Mouse (Mus musculus): Measurements from ENCODE around the gene Cdc123. TPM values are rescaled to one million over a fixed set of nuclear protein-coding genes. Genes with fewer than 3 reads are reported as not detected.
"Not testable (repeated sequence)": the region's sequence is repeated elsewhere in the genome, so short reads cannot be mapped to it uniquely, and the experiment has no call there.

The Cdc123 gene
- polyA plus RNA-seq, 1 experiment from 2014 or later: 275 TPM

DNA sequence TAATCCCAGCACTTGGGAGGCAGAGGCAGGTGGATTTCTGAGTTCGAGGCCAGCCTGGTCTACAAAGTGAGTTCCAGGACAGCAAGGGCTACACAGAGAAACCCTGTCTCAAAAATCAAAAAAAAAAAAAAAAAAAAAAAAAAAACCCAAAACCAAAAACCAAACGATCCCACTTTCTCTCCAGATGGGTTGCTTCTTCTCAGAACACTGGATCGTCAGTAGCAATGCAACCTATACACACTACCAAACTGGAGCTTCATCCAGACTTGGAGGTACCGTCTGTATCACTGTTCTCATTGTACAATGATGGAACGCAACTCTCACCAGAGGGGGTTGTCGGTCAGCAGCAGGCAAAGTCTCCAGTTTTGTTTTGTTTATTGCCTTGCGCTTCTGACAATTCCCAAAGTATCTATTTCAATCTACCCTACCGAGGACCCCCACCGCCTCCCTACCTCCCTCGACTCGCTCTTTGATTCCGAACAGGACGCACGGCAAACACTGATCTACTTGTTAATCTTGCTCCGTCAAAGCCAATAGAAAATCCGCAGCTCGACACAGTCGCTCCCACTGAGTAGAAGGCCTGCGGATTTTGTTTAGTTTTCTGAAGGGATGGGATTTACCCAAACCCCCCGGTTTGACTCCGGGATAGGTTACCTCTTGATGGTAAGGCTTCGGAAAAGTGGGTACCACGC, 637 bp downstream of the Cdc123 start:
- Histone ChIP-seq H3K9me3 (replicated peaks) (no peaks in the 10 kb centered on the region), H3K36me3 (peaks cover 30% of the 10 kb centered on the region), H3K4me2 (peak overlapping the region; percentile 68), H3K4me1 (peaks cover 21% of the 10 kb centered on the region), H3K27ac (replicated peaks) (peak overlapping the region; percentile 95), H3K27me3 (replicated peaks) (no peaks in the 10 kb centered on the region), H3K4me3 (replicated peaks) (peak overlapping the region; percentile 75), H3K9ac (replicated peaks) (peak overlapping the region; percentile 76)
- peak; percentile 51 for ATAC-seq (ENCODE audit: low FRiP score)
- 3% methylated on average over 23 of the region's 23 CpGs for WGBS

DNA sequence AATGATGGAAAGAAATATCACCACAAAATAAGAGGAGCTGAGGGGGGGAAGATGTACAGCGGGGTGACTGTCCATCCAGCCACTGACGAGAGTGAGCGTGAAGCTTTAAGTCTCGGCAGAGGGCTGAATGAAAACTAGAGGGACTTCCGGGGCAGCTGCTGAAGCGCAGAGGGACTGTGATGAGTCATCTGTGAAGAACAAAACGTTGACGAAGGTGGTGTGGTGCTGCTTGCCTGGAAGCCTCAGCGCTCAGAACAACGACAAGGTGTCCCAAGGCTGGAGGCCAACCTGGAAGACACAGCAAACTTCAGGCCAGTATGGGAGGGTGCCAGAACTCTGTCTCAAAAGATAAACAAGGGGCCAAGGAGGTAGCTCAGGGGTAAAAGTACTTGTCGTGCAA, 4.1 kb downstream of the Cdc123 start:
- 97% methylated on average over 11 of the region's 11 CpGs for WGBS
- no peak overlapping the region for H3K9ac ChIP-seq (replicated peaks)
- no peaks in the 10 kb centered on the region for H3K27me3 ChIP-seq (replicated peaks)
- no peak for ATAC-seq (ENCODE audit: low FRiP score)
- H3K27ac ChIP-seq (replicated peaks): no peak overlapping the region
- no peaks in the 10 kb centered on the region for H3K9me3 ChIP-seq (replicated peaks)
- H3K4me1 ChIP-seq: peaks cover 10% of the 10 kb centered on the region
- H3K4me3 ChIP-seq (replicated peaks): no peak overlapping the region
- H3K4me2 ChIP-seq: no peak overlapping the region
- H3K36me3 ChIP-seq: peaks cover 46% of the 10 kb centered on the region

DNA sequence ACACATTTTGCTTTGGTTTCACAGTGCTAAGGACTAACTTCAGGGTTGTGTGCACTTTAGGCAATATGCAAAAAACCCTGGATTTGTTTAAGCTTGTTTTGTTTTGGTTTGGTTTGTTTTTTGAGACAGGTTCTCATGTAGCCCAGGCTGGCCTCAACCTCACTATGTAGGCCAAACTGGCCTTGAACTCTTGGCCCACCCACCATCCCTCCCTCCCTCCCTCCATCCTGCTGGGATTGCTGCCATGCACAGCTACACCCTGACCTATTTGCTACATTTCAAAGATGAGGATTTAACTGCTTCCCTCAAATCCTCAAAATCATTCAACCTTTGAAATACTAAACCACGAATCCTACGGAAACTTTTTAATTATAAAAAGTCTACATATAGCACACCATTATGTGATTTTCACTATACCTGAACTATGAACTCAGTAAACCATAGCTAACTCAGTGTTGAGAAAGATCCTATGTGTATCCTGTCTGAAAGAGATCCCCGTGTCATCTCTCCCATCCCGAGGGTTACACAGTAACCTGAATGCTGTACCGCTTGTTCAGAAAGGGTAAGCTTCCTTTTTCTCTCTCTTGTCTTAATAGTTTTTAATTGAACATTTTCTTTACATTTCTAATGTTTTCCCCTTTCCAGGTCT, 19.6 kb downstream of the Cdc123 start:
- H3K36me3 ChIP-seq: peaks cover 44% of the 10 kb centered on the region

DNA sequence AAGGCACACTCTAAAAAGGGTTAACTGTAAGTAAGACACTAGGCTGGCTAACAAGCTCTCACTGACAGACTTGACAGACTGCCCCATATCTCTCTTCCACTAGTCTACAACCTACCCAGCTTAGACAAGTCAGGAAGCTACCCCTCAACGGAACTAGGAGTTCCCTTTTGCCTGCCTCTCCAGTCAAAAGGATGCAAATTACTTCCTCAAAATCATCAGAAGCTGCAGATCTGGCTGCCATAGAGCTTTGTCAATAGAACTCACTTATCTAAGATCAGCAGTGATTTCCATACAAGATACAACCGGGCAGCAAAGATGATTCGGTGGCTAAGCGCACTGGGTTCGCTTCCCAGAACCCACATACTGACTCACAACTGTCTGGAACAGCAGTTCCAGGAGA, 20.3 kb downstream of the Cdc123 start:
- H3K4me2 ChIP-seq: no peak overlapping the region
- no peaks in the 10 kb centered on the region for H3K27me3 ChIP-seq (replicated peaks)
- H3K4me3 ChIP-seq (replicated peaks): no peak overlapping the region
- WGBS: 89% methylated on average over 5 of the region's 5 CpGs
- H3K9ac ChIP-seq (replicated peaks): no peak overlapping the region
- H3K4me1 ChIP-seq: no peaks in the 10 kb centered on the region
- peaks cover 46% of the 10 kb centered on the region for H3K36me3 ChIP-seq
- ATAC-seq (ENCODE audit: low FRiP score): no peak
- H3K27ac ChIP-seq (replicated peaks): no peak overlapping the region
- no peaks in the 10 kb centered on the region for H3K9me3 ChIP-seq (replicated peaks)

More for the DNA sequence above, 19.6 kb downstream of the Cdc123 start:
- H3K4me1 ChIP-seq: no peaks in the 10 kb centered on the region
- no peaks in the 10 kb centered on the region for H3K27me3 ChIP-seq (replicated peaks)
- no peak overlapping the region for H3K4me2 ChIP-seq
- no peak overlapping the region for H3K27ac ChIP-seq (replicated peaks)
- H3K9me3 ChIP-seq (replicated peaks): no peaks in the 10 kb centered on the region
- no peak for ATAC-seq (ENCODE audit: low FRiP score)
- H3K4me3 ChIP-seq (replicated peaks): no peak overlapping the region
- WGBS: 94% methylated on average over 5 of the region's 5 CpGs
- no peak overlapping the region for H3K9ac ChIP-seq (replicated peaks)

DNA sequence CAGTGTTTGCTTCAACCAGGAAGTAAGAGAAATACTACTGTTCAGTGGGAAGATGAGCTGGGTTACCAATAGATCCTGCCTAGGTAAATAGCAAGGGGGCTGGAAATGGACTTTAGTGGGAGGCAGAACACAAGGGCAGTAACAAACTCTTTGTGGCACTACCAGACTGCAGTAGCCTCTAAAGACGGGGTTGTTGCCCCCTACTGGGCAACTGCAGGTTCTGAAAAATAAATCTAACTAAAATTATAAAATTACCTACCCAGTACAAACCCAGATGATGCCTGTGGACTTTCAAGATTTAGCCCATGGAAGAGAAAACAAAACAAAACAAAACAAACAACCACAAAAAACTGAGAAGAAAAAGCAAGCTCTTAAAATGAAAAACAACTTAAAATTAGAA, 20.8 kb downstream of the Cdc123 start:
- no peak for ATAC-seq (ENCODE audit: low FRiP score)
- WGBS: 14% methylated on average over 1 of the region's 1 CpGs
- H3K9ac ChIP-seq (replicated peaks): no peak overlapping the region
- no peak overlapping the region for H3K4me3 ChIP-seq (replicated peaks)
- H3K27ac ChIP-seq (replicated peaks): no peak overlapping the region
- no peak overlapping the region for H3K4me2 ChIP-seq
- H3K9me3 ChIP-seq (replicated peaks): no peaks in the 10 kb centered on the region
- H3K4me1 ChIP-seq: no peaks in the 10 kb centered on the region
- peaks cover 50% of the 10 kb centered on the region for H3K36me3 ChIP-seq
- no peaks in the 10 kb centered on the region for H3K27me3 ChIP-seq (replicated peaks)

DNA sequence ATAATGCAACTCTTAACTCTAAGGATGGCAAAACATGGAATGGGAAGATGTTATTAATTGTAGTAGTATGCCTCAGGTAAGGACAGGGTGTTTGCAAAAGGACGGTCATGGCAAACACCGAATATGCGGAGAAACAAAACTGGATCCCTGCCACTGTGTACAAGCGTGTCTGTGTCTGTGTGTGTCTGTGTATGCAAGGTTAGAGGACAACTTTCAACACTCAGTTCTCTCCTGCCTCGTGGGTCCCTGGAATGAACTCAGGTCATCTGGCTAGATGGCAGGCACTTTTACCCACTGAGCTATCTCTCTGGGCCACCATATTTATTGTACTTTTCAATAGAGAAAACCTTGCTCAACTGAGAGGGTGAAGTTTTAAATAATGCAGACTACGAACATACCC, 22.5 kb downstream of the Cdc123 start:
- ATAC-seq (ENCODE audit: low FRiP score): no peak
- no peak overlapping the region for H3K9ac ChIP-seq (replicated peaks)
- no peaks in the 10 kb centered on the region for H3K27me3 ChIP-seq (replicated peaks)
- peaks cover 59% of the 10 kb centered on the region for H3K36me3 ChIP-seq
- no peak overlapping the region for H3K4me3 ChIP-seq (replicated peaks)
- no peak overlapping the region for H3K27ac ChIP-seq (replicated peaks)
- H3K9me3 ChIP-seq (replicated peaks): no peaks in the 10 kb centered on the region
- no peaks in the 10 kb centered on the region for H3K4me1 ChIP-seq
- no peak overlapping the region for H3K4me2 ChIP-seq
- WGBS: 95% methylated on average over 6 of the region's 6 CpGs

DNA sequence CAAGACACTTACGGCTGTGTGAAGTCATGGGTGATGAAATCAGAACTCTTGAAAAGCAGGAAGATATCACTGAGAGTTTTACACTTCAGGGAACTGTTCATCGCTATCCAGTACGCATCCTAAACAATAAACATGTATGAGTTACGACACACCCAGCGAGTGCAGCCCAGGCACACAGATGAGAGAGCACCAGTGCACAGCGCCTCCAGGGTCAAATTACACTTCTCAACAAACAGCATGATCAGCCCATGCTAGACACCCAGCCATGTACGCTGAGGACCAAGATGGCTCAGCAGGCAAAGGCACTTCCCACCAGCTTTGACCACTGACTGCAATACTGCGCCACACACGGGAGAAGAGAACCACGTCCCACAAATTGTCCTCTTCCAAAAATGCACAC, 23.7 kb downstream of the Cdc123 start:
- Histone ChIP-seq H3K9me3 (replicated peaks) (no peaks in the 10 kb centered on the region), H3K4me2 (no peak overlapping the region), H3K9ac (replicated peaks) (no peak overlapping the region), H3K27ac (replicated peaks) (no peak overlapping the region), H3K4me1 (no peaks in the 10 kb centered on the region), H3K4me3 (replicated peaks) (no peak overlapping the region), H3K36me3 (peaks cover 59% of the 10 kb centered on the region), H3K27me3 (replicated peaks) (no peaks in the 10 kb centered on the region)
- ATAC-seq (ENCODE audit: low FRiP score): no peak
- WGBS: 90% methylated on average over 10 of the region's 10 CpGs

DNA sequence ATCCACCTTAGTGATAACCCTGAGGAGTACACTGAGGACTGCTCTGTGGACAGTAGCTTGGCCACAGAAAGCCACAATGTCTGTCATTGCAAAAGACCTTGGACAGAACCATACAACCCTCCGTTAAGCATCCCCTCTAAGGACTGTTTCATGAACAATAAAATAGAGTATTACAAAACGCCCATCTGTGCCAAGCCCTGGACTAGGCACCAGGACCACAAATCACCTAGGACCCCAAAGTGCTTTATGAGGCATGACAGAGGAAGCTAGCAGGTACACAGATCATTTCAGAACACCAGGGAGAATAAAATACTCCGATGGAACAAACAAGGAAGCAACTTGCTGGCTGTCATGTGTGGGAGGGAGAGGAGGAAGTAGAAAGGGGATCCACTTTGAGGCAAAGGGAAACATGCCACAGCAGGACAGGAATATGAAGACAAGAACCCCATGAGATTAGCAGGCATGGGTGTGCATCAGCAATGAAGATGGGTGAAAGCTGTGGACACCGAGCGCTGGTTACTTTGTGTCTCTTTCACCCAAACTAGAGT, 33.7 kb downstream of the Cdc123 start:
- H3K4me2 ChIP-seq: no peak overlapping the region
- no peak for ATAC-seq (ENCODE audit: low FRiP score)
- no peaks in the 10 kb centered on the region for H3K27me3 ChIP-seq (replicated peaks)
- 80% methylated on average over 5 of the region's 5 CpGs for WGBS
- H3K4me3 ChIP-seq (replicated peaks): no peak overlapping the region
- peaks cover 36% of the 10 kb centered on the region for H3K36me3 ChIP-seq
- H3K4me1 ChIP-seq: no peaks in the 10 kb centered on the region
- H3K27ac ChIP-seq (replicated peaks): no peak overlapping the region
- no peaks in the 10 kb centered on the region for H3K9me3 ChIP-seq (replicated peaks)
- no peak overlapping the region for H3K9ac ChIP-seq (replicated peaks)

DNA sequence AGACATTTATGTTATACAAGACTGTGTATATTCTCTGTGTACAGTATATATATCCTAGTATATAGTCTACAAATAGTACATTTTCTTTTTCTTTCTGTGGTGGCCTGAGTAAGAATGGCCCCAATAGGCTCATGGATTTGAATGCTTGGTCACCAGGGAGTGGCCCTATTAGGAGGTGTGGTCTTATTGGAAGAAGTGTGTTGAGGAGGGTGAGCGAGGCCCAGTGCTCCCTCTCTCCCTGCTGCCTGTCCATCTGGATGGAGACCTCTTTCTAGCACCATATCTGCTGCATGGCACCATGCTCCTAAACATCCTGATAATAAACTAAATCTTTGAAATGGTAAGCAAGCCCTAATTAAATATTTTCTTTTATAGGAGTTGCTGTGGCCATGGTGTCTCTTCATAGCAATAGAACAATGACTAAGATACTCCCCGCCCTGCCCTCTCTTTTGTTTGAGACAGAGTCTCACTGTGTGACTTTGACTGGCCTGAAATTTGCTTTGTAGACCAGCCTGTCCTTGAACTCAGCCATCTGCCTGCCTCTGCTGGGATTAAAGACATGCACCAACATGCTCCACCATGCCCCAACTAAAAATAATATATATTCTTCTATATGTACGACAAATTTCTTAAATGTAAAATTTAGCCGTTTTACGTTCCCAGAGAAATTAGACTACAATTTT, 34.8 kb downstream of the Cdc123 start:
- Histone ChIP-seq H3K9me3 (replicated peaks) (no peaks in the 10 kb centered on the region), H3K4me2 (no peak overlapping the region), H3K4me3 (replicated peaks) (no peak overlapping the region), H3K27ac (replicated peaks) (no peak overlapping the region), H3K9ac (replicated peaks) (no peak overlapping the region), H3K27me3 (replicated peaks) (no peaks in the 10 kb centered on the region), H3K36me3 (peaks cover 34% of the 10 kb centered on the region), H3K4me1 (no peaks in the 10 kb centered on the region)
- ATAC-seq (ENCODE audit: low FRiP score): no peak
- 94% methylated on average over 5 of the region's 5 CpGs for WGBS

DNA sequence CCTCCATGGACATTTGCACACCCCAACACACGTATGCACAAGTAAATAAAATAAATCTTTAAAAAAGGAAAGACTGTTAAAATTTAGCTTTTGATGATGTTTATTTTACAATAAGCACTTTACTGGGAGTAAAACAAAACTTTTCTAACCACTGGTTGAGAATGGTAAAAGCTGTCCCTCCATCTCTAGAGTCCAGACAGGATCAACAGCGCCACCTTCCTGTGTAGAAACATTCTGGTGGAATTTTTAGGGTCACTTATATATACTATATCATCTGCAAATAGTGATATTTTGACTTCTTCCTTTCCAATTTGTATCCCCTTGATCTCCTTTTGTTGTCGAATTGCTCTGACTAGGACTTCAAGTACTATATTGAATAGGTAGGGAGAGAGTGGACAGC, 38.8 kb downstream of the Cdc123 start:
- H3K4me1 ChIP-seq; H3K27ac ChIP-seq (replicated peaks); ATAC-seq (ENCODE audit: low FRiP score); H3K4me2 ChIP-seq; H3K4me3 ChIP-seq (replicated peaks); H3K9me3 ChIP-seq (replicated peaks); H3K27me3 ChIP-seq (replicated peaks); H3K9ac ChIP-seq (replicated peaks): not testable (repeated sequence)
- H3K36me3 ChIP-seq: peaks cover 48% of the 10 kb centered on the region
- 89% methylated on average over 3 of the region's 3 CpGs for WGBS

DNA sequence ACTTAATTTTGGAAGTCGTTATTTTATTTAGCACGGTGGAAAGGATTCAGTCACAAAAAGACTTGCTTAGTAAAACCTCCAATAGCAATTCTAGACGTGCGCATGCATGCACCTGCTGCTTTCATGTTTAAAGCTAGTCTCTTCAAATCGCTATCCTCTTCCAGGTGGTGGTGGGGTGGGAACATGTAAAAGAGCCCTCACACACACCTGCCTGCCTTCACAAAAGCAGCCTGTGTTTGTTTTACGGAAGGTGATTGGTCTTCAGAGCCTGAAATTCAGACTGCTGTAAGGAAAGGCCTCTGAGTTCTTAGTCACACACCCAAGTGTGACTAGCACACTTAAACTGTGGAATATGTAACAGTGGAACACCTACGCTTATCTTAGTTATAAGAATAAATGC, 39.7 kb downstream of the Cdc123 start:
- Histone ChIP-seq H3K4me3 (replicated peaks) (no peak overlapping the region), H3K36me3 (peaks cover 49% of the 10 kb centered on the region), H3K9me3 (replicated peaks) (no peaks in the 10 kb centered on the region), H3K4me2 (no peak overlapping the region), H3K27ac (replicated peaks) (no peak overlapping the region), H3K4me1 (no peaks in the 10 kb centered on the region), H3K9ac (replicated peaks) (no peak overlapping the region), H3K27me3 (replicated peaks) (no peaks in the 10 kb centered on the region)
- 96% methylated on average over 7 of the region's 7 CpGs for WGBS
- no peak for ATAC-seq (ENCODE audit: low FRiP score)

All from neural tube, embryonic 15.5 days (tissue).